Mouse (Mus musculus): ENCODE data around the gene Lypd6b.

- TF ChIP-seq CTCF (IDR thresholded peaks at IDR 0.05; ENCODE audit: borderline replicate concordance, extremely low read depth, insufficient read depth, insufficient read length) (no peak), POLR2A (IDR thresholded peaks at IDR 0.05; ENCODE audit: borderline replicate concordance, extremely low read depth, insufficient read depth, insufficient read length, poor library complexity, severe bottlenecking) (no peak)
Measured at GRCm38 (mm10) chr2:49952632-49953293, 165.3 kb downstream of the Lypd6b start.
